In genomic region chr19:38025254-38026041, GRCm38 (mm10) we compare ENCODE assay signal across 9 mouse cellular contexts. TPM values are rescaled to one million over a fixed set of nuclear protein-coding genes. Genes with fewer than 3 reads are reported as not detected.
DNase-seq lines count a peak whose midpoint lies in the region; ATAC-seq lines count a peak whose summit lies in the region.
"Had no signal": no experiment of that assay in that cellular context is flagged by ENCODE, and none has a peak within 500 bp of the region (broad histone marks: within the 10 kb centered on the region; RNA-seq: fewer than 3 reads in every experiment).

No protein-coding gene starts in this region.

- no peak overlapping the region for H3K4me3 ChIP-seq in embryonic facial prominence, embryonic 12.5 days
- H3K4me3 ChIP-seq in macrophage (ENCODE audit: inconsistent target), result no peak overlapping the region
- H3K4me3 ChIP-seq: hindbrain, embryonic 15.5 days had no signal

- ATAC-seq in embryonic facial prominence, embryonic 12.5 days (ENCODE audit: insufficient number of reproducible peaks, insufficient read depth, low FRiP score, low TSS enrichment), result peak; percentile 65; the same call in 1 of the 2 replicates
- ATAC-seq in cerebellum, adult (ENCODE audit: insufficient number of reproducible peaks, low FRiP score, low TSS enrichment), result no peak

- no peaks in the 10 kb centered on the region for H3K27me3 ChIP-seq in embryonic facial prominence, embryonic 12.5 days
- H3K27me3 ChIP-seq: hindbrain, embryonic 15.5 days had no signal

- H3K4me2 ChIP-seq in embryonic facial prominence, embryonic 12.5 days (replicated peaks), result no peak overlapping the region
- H3K4me2 ChIP-seq: hindbrain, embryonic 15.5 days had no signal

- no peak overlapping the region for H3K9ac ChIP-seq in embryonic facial prominence, embryonic 12.5 days
- H3K9ac ChIP-seq: hindbrain, embryonic 15.5 days had no signal

- WGBS in embryonic facial prominence, embryonic 12.5 days, result 58% methylated on average over 8 of the region's 9 CpGs
- WGBS in macrophage (ENCODE audit: missing documents), result 40% methylated on average over 9 of the region's 9 CpGs

- H3K9me3 ChIP-seq in embryonic facial prominence, embryonic 12.5 days, result no peaks in the 10 kb centered on the region
- H3K9me3 ChIP-seq: hindbrain, embryonic 15.5 days had no signal

- intact Hi-C loops in gastrocnemius, postnatal 36 days (cut with DNase I), result no loop called here

- no peaks in the 10 kb centered on the region for H3K36me3 ChIP-seq in embryonic facial prominence, embryonic 12.5 days
- H3K36me3 ChIP-seq in macrophage (ENCODE audit: inconsistent target), result no peaks in the 10 kb centered on the region
- H3K36me3 ChIP-seq: hindbrain, embryonic 15.5 days had no signal

- no peak overlapping the region for H3K27ac ChIP-seq in embryonic facial prominence, embryonic 12.5 days
- H3K27ac ChIP-seq in macrophage, result peak overlapping the region; percentile 89
- H3K27ac ChIP-seq: hindbrain, embryonic 15.5 days had no signal

- H3K79me2 ChIP-seq in macrophage (ENCODE audit: inconsistent target), result peaks cover 84% of the 10 kb centered on the region

- peaks cover 12% of the 10 kb centered on the region for H3K4me1 ChIP-seq in embryonic facial prominence, embryonic 12.5 days
- H3K4me1 ChIP-seq: hindbrain, embryonic 15.5 days had no signal

- DNase-seq in embryo, embryonic 10 days (ENCODE audit: low spot score), result peak; percentile 36
- DNase-seq in embryo, embryonic 9.5 days (ENCODE audit: extremely low spot score), result no peak
- DNase-seq in kidney, adult 9 months, result peak; percentile 90
- DNase-seq in left cerebral cortex, adult 9 months (ENCODE audit: low spot score in 2 of 2), result no peak
- no peak for DNase-seq in gastrocnemius, postnatal 36 days

RNA-seq across cellular contexts. Expression of gene Myof, which starts 17.9 kb away (rescaled TPM):
- polyA plus RNA-seq in embryonic facial prominence, embryonic 12.5 days (2016; fragmentation: Nextera tagmentation; extraction: Ambion mirVana), result 13.5 and 15.0 TPM in 2 replicates
- 100 to 1,000 TPM; 263 to 895 (median 496) TPM for total RNA-seq in macrophage (2018; cell fraction: chromatin; rRNA removed)
- 100 to 1,000 TPM; 124 to 277 (median 175) TPM for total RNA-seq in macrophage (2018; cell fraction: cytosol; rRNA removed)
- 100 to 1,000 TPM; 215 to 589 (median 305) TPM for total RNA-seq in macrophage (2018; cell fraction: nucleus; rRNA removed)
- polyA plus RNA-seq in macrophage (2018), result 161 to 281 TPM (median 178 TPM) in 3 replicates
- 1 to 10 TPM; 4.5 to 5.6 TPM for total RNA-seq in gastrocnemius, postnatal 36 days (2021)

RNA-seq across cellular contexts. Expression of gene Cep55, which starts 29.4 kb away (rescaled TPM):
- 23.8 and 26.7 TPM in 2 replicates for polyA plus RNA-seq in embryonic facial prominence, embryonic 12.5 days (2016; fragmentation: Nextera tagmentation; extraction: Ambion mirVana)
- total RNA-seq in macrophage (2018; cell fraction: chromatin; rRNA removed), result 10 to 100 TPM in 1 of 26 experiments, 1 to 10 TPM in 21, under 1 TPM in 4; 0.52 to 12.2 (median 2.1) TPM
- 1 to 10 TPM in 23 of 26 experiments, under 1 TPM in 3; 0.82 to 5.8 (median 1.9) TPM for total RNA-seq in macrophage (2018; cell fraction: cytosol; rRNA removed)
- 10 to 100 TPM in 1 of 26 experiments, 1 to 10 TPM in 19, under 1 TPM in 6; 0.47 to 11.5 (median 1.6) TPM for total RNA-seq in macrophage (2018; cell fraction: nucleus; rRNA removed)
- polyA plus RNA-seq in macrophage (2018), result 0.91 to 8.9 TPM (median 6.7 TPM) in 3 replicates
- total RNA-seq in gastrocnemius, postnatal 36 days (2021), result under 1 TPM; 0.30 to 0.31 TPM

Comparison
In these comparisons a context has a peak if more than half of its experiments do, and no peak if none do; other contexts are left out.
1. DNase-seq: peak in embryo, embryonic 10 days (single experiment) and kidney, adult 9 months (single experiment); none in embryo, embryonic 9.5 days (single experiment), left cerebral cortex, adult 9 months (0 of 2) and gastrocnemius, postnatal 36 days (0 of 2).
2. RNA of gene Myof, which starts 17.9 kb away (polyA plus RNA-seq): 161 to 281 TPM in macrophage; 13.5 to 15.0 TPM in embryonic facial prominence, embryonic 12.5 days; every median in the first group is over 10 times any median in the second.